Mouse (Mus musculus): ENCODE results near the gene Pmm1.

The Pmm1 gene

GRCm38 (mm10) chr15:81956457-81956856 is 4.3 kb downstream of the Pmm1 start:
- DNase-seq (ENCODE audit: low read depth, low spot score), result peak; percentile 88

GRCm38 (mm10) chr15:81955414-81955813 is 5.3 kb downstream of the Pmm1 start:
- DNase-seq (ENCODE audit: low read depth, low spot score), result no peak

GRCm38 (mm10) chr15:81954716-81955115 is 6.0 kb downstream of the Pmm1 start:
- DNase-seq (ENCODE audit: low read depth, low spot score), result no peak

GRCm38 (mm10) chr15:81954151-81954583 is 6.6 kb downstream of the Pmm1 start:
- DNase-seq (ENCODE audit: low read depth, low spot score), result no peak

- no peak for DNase-seq (ENCODE audit: low read depth, low spot score)
Observed at GRCm38 (mm10) chr15:81952310-81952709, 8.4 kb downstream of the Pmm1 start.

- DNase-seq (ENCODE audit: low read depth, low spot score), result no peak
Observed at GRCm38 (mm10) chr15:81951159-81951558, 9.6 kb downstream of the Pmm1 start.

GRCm38 (mm10) chr15:81950716-81951115 is 10.0 kb downstream of the Pmm1 start:
- DNase-seq (ENCODE audit: low read depth, low spot score), result no peak

- DNase-seq (ENCODE audit: low read depth, low spot score), result no peak
Observed at GRCm38 (mm10) chr15:81949476-81950131, 11.1 kb downstream of the Pmm1 start.

- DNase-seq (ENCODE audit: low read depth, low spot score), result no peak
Observed at GRCm38 (mm10) chr15:81949076-81949475, 11.7 kb downstream of the Pmm1 start.

GRCm38 (mm10) chr15:81943176-81943749 is 17.5 kb downstream of the Pmm1 start:
- DNase-seq (ENCODE audit: low read depth, low spot score), result no peak

- DNase-seq (ENCODE audit: low read depth, low spot score), result peak; percentile 62
Observed at GRCm38 (mm10) chr15:81941010-81941409, 19.7 kb downstream of the Pmm1 start.

- DNase-seq (ENCODE audit: low read depth, low spot score), result no peak
Observed at GRCm38 (mm10) chr15:81940219-81940618, 20.5 kb downstream of the Pmm1 start.

- DNase-seq (ENCODE audit: low read depth, low spot score), result no peak
Observed at GRCm38 (mm10) chr15:81939774-81940173, 21.0 kb downstream of the Pmm1 start.

- no peak for DNase-seq (ENCODE audit: low read depth, low spot score)
Observed at GRCm38 (mm10) chr15:81939157-81939715, 21.5 kb downstream of the Pmm1 start.

- peak; percentile 68 for DNase-seq (ENCODE audit: low read depth, low spot score)
Observed at GRCm38 (mm10) chr15:81938246-81938645, 22.5 kb downstream of the Pmm1 start.

- peak; percentile 30 for DNase-seq (ENCODE audit: low read depth, low spot score)
Observed at GRCm38 (mm10) chr15:81937098-81937972, 23.4 kb downstream of the Pmm1 start.

GRCm38 (mm10) chr15:81936679-81937078 is 24.1 kb downstream of the Pmm1 start, which contains the start of gene Csdc2:
Gene Csdc2 (plus strand): TSS chr15:81936759.
- DNase-seq (ENCODE audit: low read depth, low spot score), result peak; percentile 54

- DNase-seq (ENCODE audit: low read depth, low spot score), result no peak
Observed at GRCm38 (mm10) chr15:81935869-81936637, 24.7 kb downstream of the Pmm1 start.

GRCm38 (mm10) chr15:81933986-81934385 is 26.7 kb downstream of the Pmm1 start:
- no peak for DNase-seq (ENCODE audit: low read depth, low spot score)

- DNase-seq (ENCODE audit: low read depth, low spot score), result no peak
Observed at GRCm38 (mm10) chr15:81932951-81933470, 27.7 kb downstream of the Pmm1 start.

GRCm38 (mm10) chr15:81928277-81928676 is 32.5 kb downstream of the Pmm1 start:
- no peak for DNase-seq (ENCODE audit: low read depth, low spot score)

All from ZHBTc4 (cell line).